Mouse (Mus musculus) inflammation-experienced regulatory T-cells, adult 6 months (primary cell): ENCODE results near the gene Krt82. TPM values are rescaled to one million over a fixed set of nuclear protein-coding genes. Genes with fewer than 3 reads are reported as not detected.
"Not testable (repeated sequence)": the region's sequence is repeated elsewhere in the genome, so short reads cannot be mapped to it uniquely, and the experiment has no call there.

Source experiments
- ATAC-seq: one replicate; pipeline ENCODE4 v1.8.0; 2017
- polyA plus RNA-seq, 3 experiments: library from polyadenylated mRNA; unstranded; fragments of 100-300 nt; shearing (Covaris generic); gene quantifications; one replicate each; pipeline ENCODE4 v1.2.1; 2017

Krt82 gene
- polyA plus RNA-seq = not detected

DNA sequence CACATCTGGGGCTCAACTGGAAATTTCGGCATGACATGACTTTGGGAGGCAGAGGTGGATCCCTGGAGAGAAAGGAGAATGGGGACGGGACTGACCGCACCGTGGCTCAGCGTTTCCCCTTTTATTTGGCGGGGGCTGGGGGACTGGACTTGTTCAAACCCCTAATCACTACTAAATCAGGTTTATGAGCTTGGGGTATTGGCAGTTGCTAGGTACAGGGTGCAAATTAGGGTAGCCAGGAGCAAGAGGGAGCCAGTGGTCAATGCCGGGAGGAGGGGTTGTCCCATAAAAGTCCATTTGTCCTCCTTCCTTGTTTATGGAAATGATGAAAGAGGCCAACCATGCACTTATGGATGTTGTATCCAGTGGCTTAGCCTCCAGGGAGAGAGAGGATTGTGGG is at the start of gene Krt82:
TSS of gene Krt82 (minus strand) at position 101 of the 400 bp plus-strand sequence.
- no peak for ATAC-seq

- no peak for ATAC-seq
These were observed 48.7 kb upstream of the Krt82 start for GRCm38 (mm10) chr15:101599123-101599522.

GRCm38 (mm10) chr15:101588216-101588615 is 37.7 kb upstream of the Krt82 start:
- ATAC-seq = no peak

DNA sequence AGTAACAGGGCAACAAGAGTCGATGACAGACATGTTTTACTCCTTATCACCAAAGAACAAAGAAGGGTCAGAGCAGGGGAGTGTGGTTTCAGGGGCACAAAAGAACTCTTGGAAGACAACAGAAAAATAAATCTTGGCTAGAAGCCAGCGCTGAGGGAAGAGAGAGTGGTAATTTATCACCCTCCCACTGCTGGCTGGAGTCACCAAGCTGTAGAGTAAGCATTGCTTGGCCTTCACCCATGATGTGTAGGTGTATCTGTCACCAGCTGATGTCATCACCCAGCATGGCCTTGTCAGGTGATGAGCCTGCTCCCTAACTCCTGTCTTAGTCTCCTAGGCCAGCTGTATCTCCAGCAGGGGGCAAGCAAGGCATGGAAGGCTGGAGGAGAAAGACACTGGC is 34.0 kb upstream of the Krt82 start:
- ATAC-seq = no peak

DNA sequence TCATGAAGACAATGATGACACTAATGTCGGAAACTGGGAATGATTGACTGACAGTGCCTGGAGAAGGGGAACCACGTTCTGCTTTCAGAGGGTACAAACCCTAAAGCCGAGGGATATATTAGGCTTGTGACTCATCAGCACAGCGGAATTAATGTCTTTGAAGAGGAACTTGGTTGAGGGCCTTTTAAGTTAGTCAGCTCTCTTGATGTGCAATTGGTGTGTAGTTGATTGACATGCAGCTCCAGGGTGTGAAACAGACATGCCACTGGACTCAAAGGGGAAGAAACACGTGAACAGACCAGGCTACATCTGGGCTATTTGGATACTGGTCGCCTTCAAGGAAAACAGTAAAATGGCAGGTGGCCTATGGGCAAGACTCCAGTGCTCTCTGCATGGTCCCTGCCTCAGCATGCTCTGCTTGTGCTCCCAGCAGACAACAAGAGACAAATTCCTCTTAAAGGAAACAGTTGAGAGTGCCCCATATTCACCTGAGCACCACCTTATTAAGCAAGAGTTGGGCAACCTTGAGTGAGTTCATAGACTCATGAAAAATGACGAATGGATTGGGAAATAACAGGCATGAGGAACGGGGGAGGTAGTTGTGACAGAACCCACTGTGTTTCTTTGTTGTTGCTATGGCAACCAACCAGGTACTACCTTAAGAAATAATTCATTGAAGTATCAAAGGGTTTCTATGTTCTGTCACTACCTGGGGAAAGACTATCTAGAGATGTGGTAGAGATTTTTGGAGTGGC is 32.9 kb upstream of the Krt82 start:
- ATAC-seq = no peak

DNA sequence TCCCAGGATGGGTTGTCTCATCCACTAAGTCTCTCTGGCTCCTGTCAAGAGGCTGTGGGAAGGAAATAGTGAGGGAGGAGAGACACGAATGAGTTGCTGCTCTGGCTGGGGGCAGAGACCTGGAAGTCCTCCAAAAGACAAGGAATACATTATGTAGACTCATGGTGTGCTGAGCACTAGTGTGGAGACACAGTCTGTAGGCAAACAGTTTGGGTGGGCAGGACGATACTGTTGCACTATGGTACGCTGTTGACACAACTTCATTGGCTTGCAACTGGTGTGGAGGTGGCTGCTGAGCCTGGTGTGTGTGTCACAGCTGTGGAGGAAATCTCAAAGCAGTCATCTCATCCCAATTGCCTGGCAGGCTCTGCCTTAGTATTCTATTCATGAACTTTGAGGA is 31.2 kb upstream of the Krt82 start:
- ATAC-seq = no peak

DNA sequence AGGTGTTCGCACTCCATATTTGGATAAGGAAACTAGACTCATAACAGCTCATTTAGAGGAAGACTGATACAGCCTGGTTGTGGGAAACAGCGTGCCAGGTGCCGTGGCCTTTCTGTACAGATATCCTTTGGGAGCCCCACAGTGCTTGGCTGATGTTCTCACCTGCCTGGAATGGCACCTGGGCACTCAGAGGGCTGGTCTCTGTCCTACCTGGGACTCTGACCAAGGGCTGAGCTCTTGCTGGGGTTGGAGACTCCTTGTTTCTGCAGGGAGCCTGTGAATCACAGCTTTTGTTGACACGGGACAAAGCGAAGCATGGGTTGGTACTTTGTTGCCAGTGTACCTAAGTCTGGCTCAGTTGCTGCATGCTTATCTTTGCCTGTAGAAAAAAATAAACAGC is 25.0 kb upstream of the Krt82 start:
- ATAC-seq = no peak

- no peak for ATAC-seq
These were observed 23.4 kb upstream of the Krt82 start, which contains the start of gene Krt75 for GRCm38 (mm10) chr15:101573796-101574345. Gene Krt75 (minus strand): TSS chr15:101573904.

GRCm38 (mm10) chr15:101567780-101568179 is 17.3 kb upstream of the Krt82 start:
- no peak for ATAC-seq

- no peak for ATAC-seq
These were observed 12.4 kb upstream of the Krt82 start, which contains the start of gene Krt90 for GRCm38 (mm10) chr15:101562850-101563249. Gene Krt90 (minus strand): TSS chr15:101562950.

DNA sequence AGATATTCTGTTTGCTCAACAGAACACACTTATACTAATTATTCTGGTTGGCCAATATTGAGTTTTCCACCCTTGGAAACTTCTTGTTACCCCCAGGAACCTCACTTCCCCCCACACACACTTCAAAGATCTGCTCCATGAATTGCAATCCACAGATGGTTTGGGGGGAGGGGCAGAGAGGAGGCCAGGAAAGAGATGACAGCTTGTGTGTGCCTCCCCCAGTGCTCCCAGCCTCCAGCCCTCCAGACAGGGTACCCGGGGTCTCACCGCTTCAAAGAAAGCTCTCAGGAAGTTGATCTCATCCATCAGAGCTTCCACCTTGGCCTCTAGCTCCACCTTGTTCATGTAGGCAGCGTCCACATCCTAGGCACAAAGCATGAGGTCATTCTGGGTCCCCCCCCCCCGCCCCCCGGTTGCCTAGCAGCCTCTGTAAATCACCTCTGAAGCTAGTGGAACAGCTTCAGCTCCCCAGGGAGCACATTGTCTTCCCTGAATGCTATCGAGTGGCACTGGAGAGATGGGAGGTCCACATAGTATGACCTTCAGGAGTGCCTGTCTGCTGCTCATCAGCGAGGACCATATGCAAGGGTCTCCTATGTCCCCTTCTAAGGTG is 7.7 kb upstream of the Krt82 start:
- no peak for ATAC-seq

DNA sequence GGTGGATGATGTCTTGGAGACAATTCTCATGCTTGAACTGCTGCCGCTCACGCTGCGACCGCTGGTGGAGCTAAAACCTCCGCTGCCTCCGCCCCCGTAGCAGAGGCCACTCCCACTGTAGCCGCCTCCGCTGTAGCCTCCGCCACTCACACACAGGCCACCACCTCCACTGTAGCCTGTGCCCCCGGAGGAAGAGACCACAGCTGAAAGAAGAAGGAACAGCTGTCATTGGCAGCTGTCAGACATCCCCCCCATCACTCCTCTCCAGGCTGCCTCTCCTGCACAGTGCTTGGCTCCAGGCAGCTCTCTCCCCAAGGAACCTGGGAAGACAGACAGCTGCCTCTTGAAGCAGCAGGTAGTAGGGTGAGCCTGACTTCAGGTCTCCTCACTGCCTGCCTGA is 2.7 kb upstream of the Krt82 start:
- no peak for ATAC-seq

DNA sequence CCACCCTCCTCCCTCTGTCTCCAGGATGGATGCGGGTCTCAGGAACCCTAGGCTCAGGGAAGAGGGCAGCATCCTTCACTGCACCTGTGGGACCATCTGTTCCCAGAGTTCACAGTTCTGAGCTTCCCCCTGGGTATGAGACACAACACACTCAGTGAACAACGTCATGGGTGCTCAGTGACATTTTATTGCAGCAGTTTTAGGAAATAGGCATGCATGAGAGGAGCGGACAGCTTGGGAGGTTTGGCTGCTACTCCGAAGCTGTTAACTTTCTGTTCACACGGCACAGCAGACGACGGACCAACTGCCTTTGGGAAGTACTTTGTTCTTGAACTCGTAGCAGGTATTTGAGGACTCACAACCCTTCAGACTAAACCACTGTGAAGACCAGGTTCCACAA is 1.7 kb upstream of the Krt82 start:
- ATAC-seq = no peak

DNA sequence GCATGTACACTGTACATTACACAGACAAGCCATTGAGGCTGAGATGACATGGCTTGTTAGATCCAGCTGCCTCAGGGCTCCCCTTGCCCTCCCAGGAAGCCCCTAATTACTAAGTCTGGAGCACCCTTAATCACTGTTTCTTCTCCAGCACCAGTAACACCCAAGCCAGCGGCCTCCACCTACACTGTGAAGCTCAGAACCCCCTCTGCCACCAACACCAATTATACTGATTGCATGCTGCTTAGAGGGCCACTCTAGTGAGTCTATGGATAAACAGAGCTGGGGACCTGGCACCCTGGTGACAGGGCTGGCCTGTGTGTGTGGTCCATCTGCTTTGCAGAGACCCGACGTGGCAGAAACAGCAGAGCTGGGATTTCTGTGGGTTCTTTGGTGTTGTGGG is 6.0 kb downstream of the Krt82 start:
- ATAC-seq = no peak

GRCm38 (mm10) chr15:101542543-101542942 is 7.9 kb downstream of the Krt82 start:
- ATAC-seq = no peak

DNA sequence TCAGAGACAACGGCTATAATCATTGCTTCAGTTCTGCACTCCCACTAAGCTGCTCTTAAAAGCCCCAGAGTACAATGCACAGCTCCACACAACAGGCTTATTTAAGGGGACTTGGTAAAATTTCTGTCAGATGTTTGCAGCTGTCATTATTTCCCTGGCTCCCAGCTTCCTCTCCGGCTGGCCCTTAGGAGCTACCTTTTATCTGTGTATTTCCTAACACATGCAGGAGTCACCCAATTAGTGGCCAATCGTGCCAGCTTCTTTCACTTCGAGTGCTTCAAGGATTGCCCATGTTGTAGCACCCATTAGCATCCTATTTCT is 11.9 kb downstream of the Krt82 start:
- no peak for ATAC-seq

- ATAC-seq = no peak
These were observed 12.4 kb downstream of the Krt82 start for GRCm38 (mm10) chr15:101537864-101538579.

DNA sequence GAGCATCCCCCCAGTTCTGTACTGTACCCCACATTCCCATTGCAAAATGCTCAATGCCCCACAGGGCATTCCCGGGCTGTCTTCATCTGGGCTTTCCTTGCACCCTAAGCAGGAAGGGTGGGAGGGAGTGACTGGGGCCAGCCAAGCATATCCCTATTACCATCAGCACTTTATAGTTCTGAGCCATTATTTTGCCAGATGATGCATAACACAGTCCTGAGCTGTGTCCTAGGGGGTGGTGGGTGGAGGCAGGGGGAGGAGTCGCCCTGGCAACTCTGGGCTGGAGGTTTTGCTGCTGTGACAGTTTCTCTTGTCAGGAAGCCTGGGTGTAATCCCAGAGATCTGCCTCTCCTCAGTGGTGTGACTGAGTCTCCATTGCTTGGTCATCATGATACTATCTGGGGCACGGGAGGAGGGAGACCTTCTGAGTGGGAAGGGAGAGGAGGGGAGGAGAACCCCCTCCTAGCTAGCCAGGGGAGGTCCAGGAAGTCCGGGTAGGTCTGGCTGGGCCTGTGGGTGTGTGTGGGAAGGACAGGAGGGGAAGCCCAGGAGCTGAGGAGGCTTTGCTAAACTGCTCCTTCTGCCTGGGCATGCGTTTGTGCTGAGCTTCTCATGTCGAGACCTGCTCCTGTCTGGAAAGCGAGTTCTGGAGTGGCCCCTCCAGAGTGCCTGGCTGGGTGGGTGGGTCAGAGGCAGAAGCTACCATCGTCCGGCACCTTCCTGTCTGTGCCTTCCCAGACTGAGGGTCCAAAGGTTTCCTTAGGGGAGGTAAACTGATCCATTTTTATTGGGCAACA is 14.2 kb downstream of the Krt82 start:
- ATAC-seq = no peak

- no peak for ATAC-seq
These were observed 17.7 kb downstream of the Krt82 start, which contains the start of gene Krt84 for GRCm38 (mm10) chr15:101532720-101533119. Gene Krt84 (minus strand): TSS chr15:101532820.

DNA sequence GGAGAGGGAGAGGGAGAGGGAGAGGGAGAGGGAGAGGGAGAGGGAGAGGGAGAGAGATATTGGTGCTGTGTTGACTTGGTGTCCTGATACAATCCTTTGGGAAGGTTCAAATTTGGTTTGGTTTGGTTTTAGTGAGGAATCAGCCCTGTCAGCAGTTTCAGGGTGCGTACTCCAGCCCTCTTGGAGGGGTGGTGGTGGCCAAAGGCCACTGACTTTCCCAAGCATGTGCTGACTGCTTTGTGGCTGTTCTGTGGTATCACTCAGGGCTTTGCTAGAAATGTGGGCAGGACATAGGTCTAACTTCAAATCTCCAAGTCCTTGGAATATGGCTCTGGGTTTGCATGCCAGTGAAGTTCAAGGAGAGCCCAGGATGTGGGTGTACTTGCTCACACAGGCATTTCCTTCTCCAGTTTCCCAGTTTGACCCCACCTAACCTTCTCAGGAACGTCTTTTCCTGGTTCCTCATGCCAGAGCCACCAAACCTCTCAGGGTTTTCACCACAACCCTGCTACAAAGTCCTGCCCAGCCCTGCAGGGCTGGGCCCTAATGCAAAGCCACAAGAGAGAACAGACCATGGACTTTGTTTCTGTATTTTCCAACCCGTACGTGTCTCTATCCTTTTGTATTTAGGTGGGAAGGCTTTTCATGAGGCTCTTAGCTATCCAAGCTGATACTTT is 27.8 kb downstream of the Krt82 start:
- ATAC-seq = no peak

DNA sequence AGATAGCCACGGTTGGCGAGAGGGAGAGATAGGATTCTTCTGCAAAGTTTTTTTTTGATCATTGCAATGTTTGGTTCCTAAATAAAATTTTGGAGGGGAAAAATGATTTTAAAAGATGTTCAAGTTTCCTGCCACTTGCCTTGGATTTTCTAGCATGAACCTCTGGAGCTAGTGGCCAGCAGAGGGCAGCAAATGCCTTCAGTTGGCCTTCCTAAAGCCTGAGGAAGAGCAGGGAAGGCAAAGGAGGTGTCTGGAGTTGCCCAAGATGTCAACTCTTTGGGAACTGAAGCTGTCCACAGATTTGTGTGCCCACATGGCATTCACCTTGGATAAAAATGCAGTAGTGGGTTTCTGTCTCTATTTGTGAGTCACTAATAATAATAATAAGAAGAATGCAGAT is 30.7 kb downstream of the Krt82 start:
- no peak for ATAC-seq

- ATAC-seq = not testable (repeated sequence)
These were observed 33.3 kb downstream of the Krt82 start, which contains the start of gene Gm49425 for GRCm38 (mm10) chr15:101517161-101517560. Gene Gm49425 (minus strand): TSS chr15:101517261.
